ENCODE assay signal across 9 mouse cellular contexts in genomic region chr2:167331432-167331921, GRCm38 (mm10). TPM values are rescaled to one million over a fixed set of nuclear protein-coding genes. Genes with fewer than 3 reads are reported as not detected.
DNase-seq lines count a peak whose midpoint lies in the region; ATAC-seq and TF ChIP-seq lines count a peak whose summit lies in the region.
"Had no signal": no experiment of that assay in that cellular context is flagged by ENCODE, and none has a peak within 500 bp of the region (broad histone marks: within the 10 kb centered on the region; RNA-seq: fewer than 3 reads in every experiment).

No protein-coding gene starts in this region.

- no peaks in the 10 kb centered on the region for H3K27me3 ChIP-seq in liver, postnatal 0 days (ENCODE audit: insufficient read depth, low read length)
- no peaks in the 10 kb centered on the region for H3K27me3 ChIP-seq in neural tube, embryonic 13.5 days

- TF ChIP-seq CTCF in liver, postnatal 0 days (IDR thresholded peaks at IDR 0.05; ENCODE audit: low read depth) = no peak

- ATAC-seq in liver, postnatal 0 days = no peak
- ATAC-seq in neural tube, embryonic 13.5 days (ENCODE audit: low read depth) = peak; percentile 60; the same call in 1 of the 2 replicates

- H3K27ac ChIP-seq in liver, postnatal 0 days (ENCODE audit: low read depth) = peak overlapping the region; percentile 70
- H3K27ac ChIP-seq in neural tube, embryonic 13.5 days (replicated peaks) = peak overlapping the region; percentile 81

- no peak for TF ChIP-seq EP300 in liver, postnatal 0 days (IDR thresholded peaks at IDR 0.05; ENCODE audit: low read depth)

- no peak overlapping the region; the same call in 1 of the 2 replicates for H3K9ac ChIP-seq in liver, postnatal 0 days (replicated peaks)
- no peak overlapping the region; the same call in 1 of the 2 replicates for H3K9ac ChIP-seq in neural tube, embryonic 13.5 days

- intact Hi-C loops in gastrocnemius, postnatal 14 days (cut with DNase I; ENCODE audit: low total_unique reads) = no loop called here

- WGBS in liver, postnatal 0 days (ENCODE audit: insufficient replicate concordance) = 49% methylated on average over 5 of the region's 5 CpGs
- WGBS in neural tube, embryonic 13.5 days = 28% methylated on average over 5 of the region's 5 CpGs

- H3K4me3 ChIP-seq in liver, postnatal 0 days (ENCODE audit: low read depth, low read length) = no peak overlapping the region
- no peak overlapping the region for H3K4me3 ChIP-seq in neural tube, embryonic 13.5 days
- H3K4me3 ChIP-seq: megakaryocyte, embryonic 14.5 days had no signal

- peak; percentile 69 to 82 for DNase-seq in adrenal gland, adult (ENCODE audit: inconsistent age in 2 of 2, low spot score in 1 of 2)
- DNase-seq in adrenal gland, adult 8-10 months = no peak
- DNase-seq in liver, postnatal 0 days = no peak
- DNase-seq in liver = no peak
- peak; percentile 52 for DNase-seq in gonadal fat pad, adult 2 months (ENCODE audit: low read depth)
- DNase-seq in gastrocnemius, postnatal 14 days = no peak
- DNase-seq in spleen, adult 18-20 months = no peak

- H3K4me2 ChIP-seq in liver, postnatal 0 days (ENCODE audit: low read depth, low read length) = no peak overlapping the region
- H3K4me2 ChIP-seq in neural tube, embryonic 13.5 days = no peak overlapping the region

- no peaks in the 10 kb centered on the region for H3K9me3 ChIP-seq in liver, postnatal 0 days (ENCODE audit: low read length)
- no peaks in the 10 kb centered on the region for H3K9me3 ChIP-seq in neural tube, embryonic 13.5 days
- H3K9me3 ChIP-seq: megakaryocyte, embryonic 14.5 days had no signal

- H3K36me3 ChIP-seq in liver, postnatal 0 days (replicated peaks; ENCODE audit: insufficient read depth, low read length) = no peaks in the 10 kb centered on the region
- H3K36me3 ChIP-seq in neural tube, embryonic 13.5 days = no peaks in the 10 kb centered on the region

- peaks cover 33% of the 10 kb centered on the region for H3K4me1 ChIP-seq in liver, postnatal 0 days (ENCODE audit: insufficient read depth)
- peaks cover 66% of the 10 kb centered on the region for H3K4me1 ChIP-seq in neural tube, embryonic 13.5 days (replicated peaks)

RNA-seq across cellular contexts. Expression of gene B4galt5, which starts 17.5 kb away (rescaled TPM):
- total RNA-seq in adrenal gland, adult 8-10 months (2022) = 100 to 1,000 TPM in 2 of 4 experiments, 10 to 100 TPM in 2; 85.7 to 181 (median 114) TPM
- polyA plus RNA-seq in liver, postnatal 0 days (2015; fragmentation: Nextera tagmentation; extraction: Ambion mirVana) = 3.2 and 4.2 TPM in 2 replicates
- 10.3 and 18.3 TPM in 2 replicates for polyA plus RNA-seq in gonadal fat pad, adult 2 months (2012; rRNA removed)
- 21.6 and 22.2 TPM in 2 replicates for polyA plus RNA-seq in neural tube, embryonic 13.5 days (2015; fragmentation: Nextera tagmentation; extraction: Ambion mirVana)
- 10 to 100 TPM; 15.0 to 17.6 TPM for total RNA-seq in gastrocnemius, postnatal 14 days (2021)

Comparison
In these comparisons a context has a peak if more than half of its experiments do, and no peak if none do; other contexts are left out.
1. DNase-seq: peak in adrenal gland, adult (2 of 2) and gonadal fat pad, adult 2 months (single experiment); none in adrenal gland, adult 8-10 months (single experiment), liver, postnatal 0 days (single experiment), liver (single experiment), gastrocnemius, postnatal 14 days (single experiment) and spleen, adult 18-20 months (0 of 2).